Mouse (Mus musculus) embryonic facial prominence, embryonic 11.5 days (tissue): Measurements from ENCODE around the gene Hspb2. TPM values are rescaled to one million over a fixed set of nuclear protein-coding genes. Genes with fewer than 3 reads are reported as not detected.

ENCODE experiments used
- ATAC-seq: fragments of 200-750 bp; cut with Nextera tagmentation; replicated peaks from 2 replicates; pipeline ENCODE4 v1.8.0; 2017; ENCODE audit warnings: low read depth; ENCODE audit not compliant: insufficient number of reproducible peaks, low FRiP score, low TSS enrichment
- DNase-seq: peaks from one replicate; pipeline ENCODE4 v3.0.0-alpha.2; 2015; ENCODE audit warnings: low spot score
- H3K27ac ChIP-seq: fragments of 300-500 bp; sonication (generic); replicated peaks from 2 replicates; pipeline ENCODE4 v1.5.1; 2014; ENCODE audit warnings: mild to moderate bottlenecking, low read depth, low read length, control low read depth
- H3K27me3 ChIP-seq: fragments of 300-500 bp; sonication (generic); 2 replicates; pipeline ENCODE4 v1.6.1; 2014; ENCODE audit warnings: mild to moderate bottlenecking, low read length, moderate library complexity, mixed read lengths; ENCODE audit not compliant: control insufficient read depth, insufficient read depth
- H3K36me3 ChIP-seq: fragments of 300-500 bp; sonication (generic); replicated peaks from 2 replicates; pipeline ENCODE4 v1.6.1; 2014; ENCODE audit warnings: low read depth, mild to moderate bottlenecking, low read length, moderate library complexity, mixed read lengths; ENCODE audit not compliant: control insufficient read depth, insufficient read depth
- H3K4me1 ChIP-seq: fragments of 300-500 bp; sonication (generic); 2 replicates; pipeline ENCODE4 v1.6.1; 2014; ENCODE audit warnings: low read length, mixed read lengths; ENCODE audit not compliant: control insufficient read depth, insufficient read depth
- H3K4me2 ChIP-seq: fragments of 300-500 bp; sonication (generic); 2 replicates; pipeline ENCODE4 v1.6.1; 2014; ENCODE audit warnings: low read depth, mild to moderate bottlenecking, control low read depth, low read length, moderate library complexity
- H3K4me3 ChIP-seq: fragments of 300-500 bp; sonication (generic); 2 replicates; pipeline ENCODE4 v1.5.1; 2014; ENCODE audit warnings: low read depth, low read length, control low read depth
- H3K9ac ChIP-seq: fragments of 300-500 bp; sonication (generic); replicated peaks from 2 replicates; pipeline ENCODE4 v1.6.1; 2014; ENCODE audit warnings: mild to moderate bottlenecking, control low read depth, low read length
- H3K9me3 ChIP-seq: fragments of 300-500 bp; sonication (generic); replicated peaks from 2 replicates; pipeline ENCODE4 v1.6.1; 2016; ENCODE audit warnings: mild to moderate bottlenecking, low read length, inconsistent platforms, mixed read lengths; ENCODE audit not compliant: control insufficient read depth
- WGBS: fragments of 180-500 bp; shearing (Covaris S2); extraction: QIAGEN DNeasy Blood & Tissue Kit; methylation state at CpG from one replicate; pipeline ENCODE4 v1.1.7; 2014; 5-methylcytosine and 5-hydroxymethylcytosine counted together
- polyA plus RNA-seq: library from polyadenylated mRNA; unstranded; fragments of >200 nt; fragmentation: Nextera tagmentation; extraction: Ambion mirVana; gene quantifications from 2 replicates; pipeline ENCODE4 v1.2.1, GENCODE M21; 2014

Gene Hspb2
- polyA plus RNA-seq: 3.0 and 4.4 TPM in 2 replicates

DNA sequence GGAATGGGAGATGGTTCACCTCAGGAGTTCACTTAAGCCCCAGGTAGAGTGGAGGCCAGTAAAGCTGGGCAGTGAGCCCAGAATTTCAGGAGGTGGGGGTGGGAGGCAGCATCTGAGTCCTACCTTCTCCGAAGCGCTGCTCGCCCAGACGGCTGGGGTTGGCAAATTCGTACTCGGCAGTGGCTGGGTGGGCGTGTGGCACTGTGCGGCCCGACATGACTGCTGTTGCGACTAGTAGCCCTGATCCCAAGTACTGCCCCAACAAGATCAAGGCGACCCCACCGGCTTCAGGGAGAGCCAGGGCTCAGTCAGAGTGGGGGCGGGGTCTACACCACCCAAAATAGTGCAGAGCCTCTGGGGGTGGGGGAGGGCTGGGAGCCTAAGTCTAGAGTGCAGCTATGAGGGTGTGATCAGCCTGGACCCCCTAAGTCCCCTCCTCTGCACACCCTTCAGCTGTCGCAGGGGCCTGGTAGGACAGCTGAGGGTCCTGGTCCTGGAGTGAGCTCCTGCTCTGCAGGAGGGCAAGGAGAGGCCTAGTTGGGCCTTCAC lies at the start of gene Hspb2:
TSS of gene Hspb2 (minus strand) at position 301 of the 549 bp plus-strand sequence.
- 0 out of 2 replicates have a peak, but pooled peaks cover under 1% of the 10 kb centered on the region for H3K27me3 ChIP-seq
- no peaks in the 10 kb centered on the region for H3K36me3 ChIP-seq
- H3K9me3 ChIP-seq: no peaks in the 10 kb centered on the region
- no peaks in the 10 kb centered on the region for H3K4me1 ChIP-seq
- no peak within 1 kb of the TSS for H3K4me3 ChIP-seq
- ATAC-seq (no peak), DNase-seq (no peak)
- no peak within 1 kb of the TSS for H3K9ac ChIP-seq
- no peak within 1 kb of the TSS for H3K27ac ChIP-seq
- 65% methylated on average over 14 of the region's 14 CpGs for WGBS
- H3K4me2 ChIP-seq: no peak within 1 kb of the TSS; the same call in 1 of the 2 replicates

GRCm38 (mm10) chr9:50800985-50801384 lies 48.8 kb upstream of the Hspb2 start:
- 55% methylated on average over 2 of the region's 2 CpGs for WGBS
- no peak overlapping the region for H3K4me2 ChIP-seq
- no peaks in the 10 kb centered on the region for H3K9me3 ChIP-seq
- H3K27me3 ChIP-seq: no peaks in the 10 kb centered on the region
- no peak overlapping the region for H3K4me3 ChIP-seq
- H3K9ac ChIP-seq: no peak overlapping the region
- no peaks in the 10 kb centered on the region for H3K4me1 ChIP-seq
- H3K27ac ChIP-seq: no peak overlapping the region
- ATAC-seq (no peak), DNase-seq (peak; percentile 66)
- H3K36me3 ChIP-seq: no peaks in the 10 kb centered on the region; the same call in 1 of the 2 replicates

- ATAC-seq: no peak
- 86% methylated on average over 5 of the region's 5 CpGs for WGBS
- Histone ChIP-seq H3K9ac (no peak overlapping the region), H3K4me2 (no peak overlapping the region), H3K4me3 (no peak overlapping the region), H3K27me3 (no peaks in the 10 kb centered on the region), H3K4me1 (no peaks in the 10 kb centered on the region), H3K27ac (no peak overlapping the region), H3K9me3 (no peaks in the 10 kb centered on the region), H3K36me3 (no peaks in the 10 kb centered on the region)
- DNase-seq: no peak
Measured at GRCm38 (mm10) chr9:50798368-50798767, 46.2 kb upstream of the Hspb2 start.

DNA sequence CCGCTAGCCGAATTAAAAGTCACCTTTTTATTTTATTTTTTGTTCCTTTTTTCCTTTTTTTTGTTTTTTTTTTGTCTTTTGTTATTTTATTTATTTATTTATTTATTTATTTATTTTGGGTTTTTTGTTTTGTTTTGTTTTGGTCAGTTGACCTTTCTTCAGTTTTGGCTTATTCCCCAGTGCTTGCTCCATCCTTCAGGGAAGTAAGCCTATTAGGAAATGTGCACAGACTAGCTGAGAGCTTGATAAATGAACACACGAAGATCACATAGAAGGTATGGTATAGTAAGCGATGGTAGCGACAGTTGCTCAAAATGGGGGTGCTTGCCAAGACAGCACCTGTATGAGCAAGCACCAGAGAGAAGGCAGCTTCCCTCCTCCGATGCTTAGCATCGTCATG lies 45.5 kb upstream of the Hspb2 start:
- Histone ChIP-seq H3K4me2 (no peak overlapping the region), H3K27ac (no peak overlapping the region), H3K4me1 (no peaks in the 10 kb centered on the region), H3K36me3 (peaks cover 2% of the 10 kb centered on the region), H3K4me3 (no peak overlapping the region), H3K27me3 (no peaks in the 10 kb centered on the region), H3K9ac (no peak overlapping the region), H3K9me3 (no peaks in the 10 kb centered on the region)
- 91% methylated on average over 7 of the region's 7 CpGs for WGBS
- DNase-seq (no peak), ATAC-seq (no peak)

- H3K4me2 ChIP-seq: no peak overlapping the region
- no peak overlapping the region for H3K9ac ChIP-seq
- H3K4me1 ChIP-seq: no peaks in the 10 kb centered on the region
- H3K9me3 ChIP-seq: no peaks in the 10 kb centered on the region
- peaks cover 3% of the 10 kb centered on the region for H3K36me3 ChIP-seq
- no peak for DNase-seq
- WGBS: 89% methylated on average over 8 of the region's 8 CpGs
- H3K4me3 ChIP-seq: no peak overlapping the region
- no peak overlapping the region for H3K27ac ChIP-seq
- no peak for ATAC-seq
- no peaks in the 10 kb centered on the region for H3K27me3 ChIP-seq
Measured at GRCm38 (mm10) chr9:50796776-50797175, 44.6 kb upstream of the Hspb2 start.

GRCm38 (mm10) chr9:50795266-50795665 lies 43.1 kb upstream of the Hspb2 start:
- DNase-seq: no peak
- Histone ChIP-seq H3K4me1 (no peaks in the 10 kb centered on the region), H3K9me3 (no peaks in the 10 kb centered on the region), H3K27me3 (no peaks in the 10 kb centered on the region), H3K27ac (no peak overlapping the region), H3K4me2 (no peak overlapping the region), H3K4me3 (no peak overlapping the region), H3K36me3 (peaks cover 3% of the 10 kb centered on the region), H3K9ac (no peak overlapping the region)
- WGBS: 89% methylated on average over 3 of the region's 3 CpGs
- ATAC-seq: no peak

- no peak for ATAC-seq
- Histone ChIP-seq H3K9ac (no peak overlapping the region), H3K4me1 (no peaks in the 10 kb centered on the region), H3K27ac (no peak overlapping the region), H3K9me3 (no peaks in the 10 kb centered on the region), H3K4me2 (no peak overlapping the region), H3K4me3 (no peak overlapping the region), H3K27me3 (no peaks in the 10 kb centered on the region), H3K36me3 (peaks cover 10% of the 10 kb centered on the region)
- WGBS: 73% methylated on average over 2 of the region's 2 CpGs
- DNase-seq: peak; percentile 52
Measured at GRCm38 (mm10) chr9:50782155-50782554, 30.0 kb upstream of the Hspb2 start.

DNA sequence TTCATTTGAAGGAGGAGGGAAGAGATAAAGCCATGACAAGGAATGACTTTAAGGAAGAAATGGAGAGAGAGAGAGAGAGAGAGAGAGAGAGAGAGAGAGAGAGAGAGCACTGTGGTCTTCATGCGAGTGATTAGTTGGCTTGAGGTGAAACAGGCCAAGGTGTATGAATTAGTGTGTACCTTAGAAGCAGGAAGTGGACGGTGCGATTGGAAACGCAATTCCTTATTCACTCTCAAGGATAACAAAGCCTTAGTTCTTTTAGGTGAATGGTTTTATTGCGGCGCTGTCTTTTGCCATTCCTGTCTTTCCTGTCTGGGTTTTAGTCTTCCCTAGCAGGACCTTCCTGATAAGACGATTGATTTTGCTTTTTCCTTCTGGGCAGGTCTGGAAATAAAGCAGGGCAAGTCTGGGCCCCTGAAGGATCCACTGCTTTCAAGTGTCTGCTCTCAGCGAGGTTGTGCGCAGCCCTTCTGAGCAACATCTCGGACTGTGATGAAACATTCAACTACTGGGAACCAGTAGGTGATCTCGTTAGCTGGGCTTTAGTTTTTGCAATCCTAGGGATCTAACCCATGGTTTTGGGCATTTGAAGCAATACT lies 24.1 kb upstream of the Hspb2 start:
- peak overlapping the region; percentile 85 for H3K4me3 ChIP-seq
- H3K4me1 ChIP-seq: no peaks in the 10 kb centered on the region
- no peak for DNase-seq
- no peak overlapping the region for H3K27ac ChIP-seq
- 64% methylated on average over 11 of the region's 11 CpGs for WGBS
- H3K36me3 ChIP-seq: peaks cover 3% of the 10 kb centered on the region
- ATAC-seq: no peak
- H3K27me3 ChIP-seq: no peaks in the 10 kb centered on the region
- no peaks in the 10 kb centered on the region for H3K9me3 ChIP-seq
- H3K4me2 ChIP-seq: peak overlapping the region; percentile 74
- H3K9ac ChIP-seq: peak overlapping the region; percentile 93
